Mouse (Mus musculus) forelimb bud, embryonic 11.5 days (tissue): ENCODE measurements around the gene Gata5.

Source experiments
- DNase-seq: peaks from one replicate; pipeline ENCODE4 v3.0.0-alpha.2; 2012; ENCODE audit warnings: low read depth, low spot score

Gene Gata5

DNA sequence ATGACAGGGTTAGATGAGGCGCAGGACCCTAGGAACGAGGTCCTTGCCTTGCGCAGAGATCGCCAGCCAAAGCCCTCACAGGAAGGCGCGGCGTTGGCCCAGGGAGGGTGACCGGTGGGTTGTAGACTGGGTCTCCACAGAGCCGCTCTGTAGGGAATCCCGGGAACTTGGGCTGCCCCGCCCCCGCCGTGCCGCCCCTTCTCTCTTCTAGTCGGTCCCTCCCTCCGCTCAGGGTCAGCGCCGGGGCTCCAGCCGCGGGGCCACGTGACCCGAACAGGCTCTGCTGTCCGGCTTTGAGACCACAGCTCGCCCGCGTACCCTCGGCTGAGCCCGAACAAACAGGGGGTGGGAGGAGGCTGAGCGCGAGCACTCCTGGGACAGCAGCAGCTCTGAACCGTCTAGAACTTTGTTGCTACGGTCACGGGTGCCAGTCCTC lies at the start of gene Gata5:
TSS of gene Gata5 (minus strand) at position 149 of the 436 bp plus-strand sequence.
- DNase-seq = no peak

DNA sequence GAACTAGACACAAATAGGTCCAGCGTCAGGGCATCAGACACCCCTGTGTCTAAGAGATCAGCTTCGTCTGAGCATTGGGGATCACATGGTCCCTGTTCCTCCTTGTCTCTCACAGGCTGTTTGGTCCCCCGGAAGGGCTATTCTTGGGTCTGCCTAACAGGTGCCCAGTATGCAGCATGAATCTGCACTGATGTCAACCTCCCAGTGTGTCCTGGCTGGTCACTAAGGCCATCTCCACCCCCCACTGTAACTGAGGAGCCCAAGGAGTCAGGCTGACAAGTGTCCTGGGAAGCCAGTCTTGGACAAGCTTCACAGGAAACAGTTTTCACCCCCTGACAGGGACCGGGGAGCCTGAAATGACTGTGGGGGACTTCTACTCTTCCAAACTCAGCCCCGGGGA lies 42.2 kb upstream of the Gata5 start:
- no peak for DNase-seq

DNA sequence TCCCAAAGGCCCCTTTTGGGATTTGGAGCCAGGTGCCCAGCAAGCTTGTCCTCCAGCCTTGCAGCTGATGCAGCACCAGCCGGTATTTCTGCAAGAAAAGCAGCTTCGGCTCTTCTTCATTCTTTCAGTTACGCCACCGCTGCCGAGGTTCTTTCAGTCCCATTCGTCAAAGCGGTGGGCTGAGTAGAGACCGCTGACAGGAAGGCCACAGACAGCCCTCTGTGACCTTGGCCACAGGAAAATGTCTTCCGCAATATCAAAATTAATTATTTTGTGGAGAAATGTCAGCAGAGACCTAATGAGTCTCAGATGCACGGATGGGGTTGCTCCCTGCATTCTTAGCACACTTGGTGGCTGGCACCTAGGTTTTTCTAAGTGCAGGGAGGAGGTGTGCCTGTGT lies 38.8 kb upstream of the Gata5 start:
- no peak for DNase-seq

DNA sequence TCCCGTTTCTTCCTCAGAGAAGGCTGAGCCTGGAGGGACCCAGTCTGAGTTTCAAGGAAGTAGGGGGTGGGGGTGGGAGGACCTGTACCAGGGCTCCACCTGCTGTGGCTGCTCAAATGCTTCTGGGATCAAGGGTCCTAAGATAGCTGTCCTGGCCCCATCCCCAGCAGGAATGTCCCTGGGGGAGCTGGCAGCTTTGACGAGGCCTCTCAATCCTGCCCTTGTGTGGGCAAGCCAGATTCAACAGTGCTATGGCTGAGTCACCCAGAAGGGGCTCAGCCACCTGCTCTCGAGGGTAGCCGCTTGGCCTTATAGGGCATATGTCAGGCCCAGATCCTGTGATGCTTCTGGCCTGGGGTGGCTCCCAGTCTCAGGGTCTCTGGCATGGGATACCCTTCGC lies 33.9 kb upstream of the Gata5 start:
- no peak for DNase-seq

DNA sequence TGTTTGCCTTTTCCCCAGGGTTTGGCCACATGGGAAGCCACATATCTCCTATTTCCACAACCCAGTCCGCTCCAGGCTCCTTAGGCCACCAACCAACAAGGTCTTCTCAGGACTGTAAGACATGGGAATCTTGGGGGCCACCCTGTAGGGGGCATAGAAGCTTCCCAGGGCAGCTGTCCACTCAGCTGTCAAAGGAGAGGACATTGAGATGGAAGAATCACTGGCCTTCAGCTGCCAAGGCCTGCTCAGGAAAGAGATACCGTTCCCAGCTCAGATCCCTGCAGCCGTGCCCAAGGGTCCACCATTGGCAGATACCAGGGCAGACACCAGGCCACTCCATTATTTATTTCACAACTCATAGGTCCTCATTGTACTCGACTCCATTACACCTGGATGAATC lies 32.9 kb upstream of the Gata5 start:
- no peak for DNase-seq

DNA sequence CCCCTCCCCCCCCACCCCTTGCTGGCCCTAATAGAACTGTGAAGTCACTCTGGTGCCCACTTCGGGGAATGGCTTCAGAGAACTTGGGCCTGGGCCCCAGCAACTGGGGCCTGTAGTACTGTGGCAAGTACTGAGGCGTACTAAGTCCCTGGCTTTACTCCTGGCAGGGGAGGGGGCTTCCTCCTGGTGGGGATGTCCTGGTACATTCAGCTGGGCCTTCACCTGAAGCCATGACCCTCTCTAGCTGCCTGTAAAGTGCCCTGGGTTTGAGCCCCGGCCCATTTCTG lies 28.9 kb upstream of the Gata5 start:
- DNase-seq = no peak

DNA sequence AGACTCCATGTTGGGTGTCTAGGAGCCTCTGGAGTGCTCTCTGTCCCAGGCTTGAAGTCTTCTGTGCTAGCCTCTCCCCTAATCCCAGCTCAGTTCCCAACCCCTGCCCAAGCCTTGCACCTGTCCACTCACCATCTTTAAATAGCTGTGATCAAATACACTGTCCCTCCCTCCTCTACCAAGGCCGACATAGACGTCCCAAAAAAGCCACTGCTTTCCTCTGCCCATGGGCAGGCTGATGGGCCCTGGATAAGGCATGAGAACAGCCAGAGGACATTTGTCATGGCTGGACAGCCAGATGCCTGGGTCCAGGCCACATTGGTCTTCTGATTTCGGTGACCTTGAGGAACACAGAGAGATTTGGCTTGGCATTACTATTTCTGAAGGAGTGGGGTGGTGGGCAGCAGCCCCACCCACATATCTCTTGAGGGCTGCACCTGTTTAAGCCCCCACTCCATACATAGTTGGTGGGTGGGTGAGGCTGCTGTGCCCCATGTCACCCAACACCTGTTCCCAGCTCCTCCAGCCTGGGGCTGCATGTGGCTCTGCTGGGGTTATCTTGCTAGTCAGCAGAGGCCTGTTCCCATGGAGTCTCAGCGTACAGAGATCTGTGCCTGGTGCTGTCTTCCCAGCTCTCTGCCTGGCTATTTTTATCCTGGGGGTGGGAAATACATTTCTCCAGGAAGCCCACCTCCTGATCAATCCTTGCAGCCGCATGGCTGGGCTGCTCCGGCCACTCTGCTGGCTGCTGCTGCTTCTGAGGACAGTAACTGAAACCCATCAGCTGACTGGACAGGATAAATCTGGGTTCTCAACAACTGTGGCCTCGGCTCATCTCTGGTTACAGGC lies 28.3 kb upstream of the Gata5 start:
- no peak for DNase-seq

DNA sequence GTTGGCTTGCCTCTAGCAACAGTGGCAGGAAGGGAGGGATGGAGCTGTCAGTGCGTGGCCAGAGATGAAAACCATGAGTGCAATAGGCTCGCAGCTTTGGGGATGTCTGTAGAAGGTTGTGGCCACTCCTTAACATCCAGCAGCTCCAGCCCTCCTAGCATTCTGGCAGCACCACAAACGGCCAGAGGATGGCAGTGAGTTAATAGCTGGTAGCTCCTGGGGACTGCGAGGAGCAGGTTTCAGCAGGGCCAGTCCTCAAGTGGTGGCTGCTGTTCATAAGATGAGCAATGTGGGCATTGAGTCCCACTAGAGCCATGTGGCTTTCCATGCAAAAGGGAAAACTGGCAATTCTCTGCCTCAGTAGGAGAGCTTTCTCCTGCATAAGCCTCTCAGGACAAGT lies 24.6 kb upstream of the Gata5 start:
- DNase-seq = no peak

DNA sequence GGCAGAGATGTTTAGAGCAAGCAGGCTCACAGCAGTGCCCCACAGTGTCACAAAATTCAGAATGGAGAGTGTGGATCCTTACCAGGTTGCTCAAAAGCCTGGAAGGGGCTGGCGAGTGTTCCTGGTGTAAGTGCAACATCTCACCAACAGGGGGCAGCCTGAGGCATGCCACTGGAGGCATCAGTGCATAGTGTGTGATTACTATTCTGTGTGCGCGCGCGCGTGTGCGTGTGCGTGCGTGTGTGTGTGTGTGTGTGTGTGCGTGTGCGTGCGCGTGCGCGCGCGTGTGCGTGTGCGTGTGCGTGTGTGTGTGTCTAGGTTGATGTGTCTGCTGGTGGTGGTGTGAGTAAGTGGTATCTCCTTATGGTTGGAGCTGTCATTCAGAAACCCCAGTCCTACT lies 18.8 kb upstream of the Gata5 start:
- DNase-seq = peak; percentile 46

DNA sequence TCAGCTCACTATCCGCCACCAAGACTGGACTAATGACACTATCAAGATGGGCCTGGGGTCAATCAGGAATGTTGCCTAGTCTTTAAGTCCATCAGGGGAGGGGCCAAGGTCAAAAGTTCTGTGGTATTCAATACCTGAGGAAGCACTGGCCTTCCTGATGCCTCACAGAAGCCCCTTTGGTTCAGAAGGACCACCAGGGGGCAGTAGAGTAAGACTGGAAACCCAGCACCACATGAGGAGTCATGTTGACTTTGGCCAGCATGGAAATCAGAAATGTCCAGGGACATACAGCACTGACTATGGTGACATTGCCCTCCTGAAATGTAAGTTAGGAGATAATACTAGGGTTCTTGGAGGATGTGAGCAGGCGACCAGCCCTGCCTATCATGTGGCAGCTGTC lies 16.2 kb upstream of the Gata5 start:
- DNase-seq = no peak

DNA sequence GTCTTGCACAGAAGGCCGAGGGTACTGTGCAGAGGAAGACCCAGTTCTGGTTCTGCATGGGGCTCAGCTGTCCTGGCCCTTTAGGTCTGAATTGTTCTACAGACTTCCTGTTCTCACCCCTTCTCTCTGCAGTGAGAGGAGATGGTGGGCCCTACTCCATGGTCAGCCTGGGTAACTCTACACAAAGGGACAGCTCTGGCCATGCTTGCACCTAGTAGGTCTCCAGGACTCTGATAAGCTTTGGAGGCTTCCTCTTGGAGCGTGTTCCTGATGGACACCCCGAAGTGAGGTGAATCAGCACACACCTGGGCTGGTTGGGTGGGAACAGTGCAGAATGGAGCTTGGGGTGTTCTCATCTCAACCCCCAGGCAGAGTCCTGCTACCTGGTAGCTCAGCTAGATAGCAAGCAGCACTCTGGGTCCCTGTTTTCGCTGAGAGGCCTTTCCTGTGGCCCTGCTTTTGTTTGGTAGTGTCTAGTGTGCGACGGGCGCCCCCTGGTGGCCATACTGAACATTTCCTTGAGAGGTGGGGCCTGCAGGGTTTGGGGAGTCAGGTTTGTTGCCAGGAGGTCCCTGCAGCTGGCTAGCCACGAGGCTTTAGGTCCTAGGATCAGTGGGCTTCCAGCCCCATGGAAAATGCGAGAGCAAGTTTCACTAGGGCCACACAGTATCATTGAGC lies 12.5 kb upstream of the Gata5 start:
- DNase-seq = peak; percentile 81

DNA sequence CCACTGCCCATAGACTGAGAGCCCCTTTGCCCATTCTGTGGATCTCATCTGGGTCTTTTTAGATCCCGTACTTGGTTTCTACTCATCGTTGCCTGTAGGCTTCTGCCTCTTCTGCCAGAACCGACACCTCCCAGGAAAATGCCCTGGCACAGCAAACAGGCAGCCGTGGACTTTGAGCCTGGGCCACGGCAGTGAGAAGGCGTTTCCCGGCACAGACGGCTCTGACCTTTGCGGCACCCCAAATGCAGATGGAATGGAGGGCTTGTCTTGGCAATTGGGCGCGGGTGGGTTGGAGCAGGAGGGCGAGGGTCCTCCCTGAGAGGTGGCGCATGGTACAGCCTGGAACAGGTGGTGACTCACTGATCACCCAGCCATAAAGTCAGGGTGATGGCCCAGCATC lies 8.6 kb upstream of the Gata5 start:
- DNase-seq = no peak

DNA sequence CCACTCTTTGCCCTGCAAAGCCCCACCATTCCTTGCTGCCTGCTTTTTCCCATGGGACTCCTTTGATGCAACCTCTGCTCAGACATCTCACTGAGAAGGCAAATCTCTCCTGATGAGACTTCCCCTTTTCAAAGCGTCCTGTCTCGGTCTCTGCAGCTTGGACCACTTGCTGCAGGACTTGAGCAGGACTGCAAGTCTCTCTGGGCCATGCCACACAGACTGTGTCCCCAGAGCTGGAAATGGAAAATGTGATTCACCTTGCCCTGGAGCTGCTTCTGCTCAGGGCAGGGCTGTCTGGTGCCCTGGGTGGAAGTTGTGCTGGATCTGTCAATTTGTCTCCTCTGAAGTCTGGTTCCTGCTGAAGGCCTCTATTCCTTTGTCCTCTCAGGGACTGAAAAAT lies 7.7 kb upstream of the Gata5 start:
- DNase-seq = no peak

DNA sequence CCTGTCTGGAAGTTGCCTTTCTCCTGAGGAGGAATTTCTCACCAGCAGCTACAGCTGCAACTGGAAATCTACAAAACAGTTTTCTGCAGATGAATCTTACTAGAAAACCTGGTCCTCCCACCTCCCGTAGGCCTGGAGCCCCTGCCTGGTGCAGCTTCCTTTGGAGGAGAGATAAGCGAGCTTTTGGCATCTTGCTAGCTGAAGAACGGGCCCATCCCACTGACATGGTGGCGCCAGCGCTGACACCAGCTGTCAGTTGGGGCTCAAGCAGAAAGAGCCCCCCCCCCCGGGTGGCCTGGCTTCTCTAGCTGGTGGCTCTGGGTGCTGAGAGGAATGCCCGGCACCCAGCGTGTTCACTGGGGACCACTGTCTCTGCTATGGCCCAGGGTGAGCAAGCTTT lies 6.7 kb upstream of the Gata5 start:
- DNase-seq = no peak

DNA sequence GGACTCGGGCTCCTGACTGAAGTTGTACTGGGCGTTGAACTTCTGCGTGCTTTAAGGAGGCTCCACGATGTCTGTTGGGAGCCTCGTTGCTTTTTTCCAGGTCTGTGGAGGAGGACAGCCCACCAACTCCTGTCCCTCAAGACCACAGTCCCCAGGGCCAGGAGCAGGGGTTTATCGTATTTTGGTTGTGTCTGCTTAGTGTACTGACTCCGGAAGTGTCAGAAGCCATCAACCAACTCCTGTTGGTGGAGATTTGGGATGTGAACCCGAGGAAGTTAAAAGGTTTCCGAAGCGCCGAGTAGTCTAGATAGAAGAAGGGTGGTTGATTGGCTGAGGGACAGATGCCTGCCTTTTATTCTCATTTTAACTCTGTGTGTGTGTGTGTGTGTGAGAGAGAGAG lies 5.4 kb upstream of the Gata5 start:
- DNase-seq = no peak

DNA sequence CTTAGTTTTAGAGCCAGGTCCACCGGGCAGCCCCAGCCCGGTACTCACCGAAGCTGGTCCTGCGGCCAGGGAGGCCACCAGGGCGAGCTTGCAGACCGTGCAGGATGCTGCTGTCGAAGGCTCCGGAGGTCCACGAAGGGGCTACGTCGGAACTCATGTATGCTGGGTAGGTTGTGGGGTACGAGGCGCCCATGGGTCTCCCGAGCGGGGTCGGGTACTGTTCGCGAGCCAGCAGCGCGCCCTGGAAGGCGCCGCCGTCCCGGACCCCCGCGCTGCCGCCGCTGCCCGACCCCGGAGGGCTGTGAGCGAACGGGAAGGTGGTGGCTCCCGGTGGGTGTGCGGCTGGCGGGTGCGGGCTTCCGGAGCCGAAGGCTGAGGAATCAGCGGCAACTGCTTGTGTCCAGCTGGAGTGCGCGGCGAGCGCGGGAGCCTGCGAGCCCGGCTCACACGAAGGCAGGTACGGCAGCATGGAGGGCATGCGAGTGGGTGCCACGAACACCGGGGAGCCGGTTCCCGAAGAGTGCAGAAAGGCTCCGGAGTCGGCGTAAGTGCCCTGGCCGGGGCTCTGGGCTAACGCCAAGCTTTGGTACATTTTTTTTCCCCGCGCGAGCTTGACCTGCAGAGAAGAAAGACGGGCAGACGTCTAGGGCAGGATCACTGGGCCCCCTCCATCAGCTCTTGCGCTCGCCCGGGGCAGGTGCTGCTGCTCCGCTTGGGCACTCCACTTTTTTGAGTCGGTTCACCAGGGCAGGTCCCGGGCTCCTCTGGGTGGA lies 535 bp downstream of the Gata5 start:
- no peak for DNase-seq

DNA sequence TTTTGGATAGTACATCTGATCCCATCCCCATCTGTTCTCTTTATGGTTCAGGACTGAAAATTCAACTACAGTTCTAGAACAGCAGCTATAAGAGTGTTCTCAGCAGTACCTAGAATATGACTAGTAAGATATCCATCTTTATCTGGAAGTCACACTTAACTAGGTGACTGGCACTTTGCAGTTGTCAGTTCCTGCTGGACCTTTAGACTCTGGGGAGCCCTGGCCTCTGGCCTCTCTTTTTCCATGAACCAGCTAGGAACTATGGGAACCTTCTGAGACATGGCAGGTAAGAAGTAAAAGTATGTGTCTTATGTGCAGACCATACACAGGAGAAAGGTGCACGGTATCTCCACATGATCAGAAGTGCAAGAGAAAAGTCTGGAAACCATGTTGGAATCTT lies 5.0 kb downstream of the Gata5 start:
- DNase-seq = no peak

DNA sequence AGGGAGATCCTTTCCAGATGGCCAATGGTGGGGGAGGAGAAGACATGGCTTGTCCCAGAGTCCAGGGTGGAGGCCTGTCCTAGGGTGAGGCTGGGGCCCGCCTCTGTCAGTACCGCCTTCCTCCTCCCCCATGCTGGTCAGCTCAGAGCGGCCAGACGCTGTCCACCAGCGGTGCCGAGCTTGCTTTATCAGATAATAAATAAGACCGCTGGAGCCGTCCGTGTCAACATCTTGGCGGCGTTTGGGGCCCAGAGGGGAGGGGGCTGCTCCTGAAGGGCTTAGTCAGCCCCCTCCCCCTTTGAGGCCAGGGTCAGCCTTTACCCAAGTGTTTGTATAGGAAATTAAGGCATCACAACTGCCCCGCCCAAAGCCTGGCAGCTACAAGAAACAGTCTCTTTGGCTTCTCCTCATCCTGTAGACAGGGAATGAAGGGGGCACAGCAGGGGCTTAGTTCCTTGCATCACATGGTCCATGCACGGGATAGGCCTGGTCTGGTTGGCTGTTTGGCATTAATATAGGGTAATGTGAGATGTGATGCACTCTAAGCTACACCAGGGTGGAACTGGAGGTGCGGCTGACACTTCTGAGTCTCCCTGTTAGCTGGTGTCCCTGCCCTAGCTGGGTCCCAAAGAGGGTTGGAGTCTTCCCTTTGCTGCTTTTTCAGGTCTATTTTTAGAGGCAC lies 11.7 kb downstream of the Gata5 start:
- no peak for DNase-seq

DNA sequence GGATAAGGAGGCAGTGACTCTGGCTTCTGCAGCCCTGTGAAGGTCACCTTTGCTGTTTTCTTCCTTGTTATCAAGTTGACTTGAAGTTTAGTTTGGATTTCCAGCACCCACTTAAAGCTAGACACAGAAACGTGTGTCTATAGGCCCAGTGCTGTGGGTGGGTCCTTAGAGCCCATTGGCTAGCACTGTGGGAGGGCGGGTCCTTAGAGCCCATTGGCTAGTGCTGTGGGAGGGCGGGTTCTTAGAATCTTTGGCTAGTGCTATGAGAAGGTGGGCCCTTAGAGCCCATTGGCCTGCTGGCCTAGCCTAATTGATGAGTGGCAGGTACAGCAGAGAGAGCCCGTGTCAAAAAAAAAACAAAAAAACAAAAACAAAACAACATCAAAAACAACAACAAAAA lies 14.3 kb downstream of the Gata5 start:
- DNase-seq = no peak

DNA sequence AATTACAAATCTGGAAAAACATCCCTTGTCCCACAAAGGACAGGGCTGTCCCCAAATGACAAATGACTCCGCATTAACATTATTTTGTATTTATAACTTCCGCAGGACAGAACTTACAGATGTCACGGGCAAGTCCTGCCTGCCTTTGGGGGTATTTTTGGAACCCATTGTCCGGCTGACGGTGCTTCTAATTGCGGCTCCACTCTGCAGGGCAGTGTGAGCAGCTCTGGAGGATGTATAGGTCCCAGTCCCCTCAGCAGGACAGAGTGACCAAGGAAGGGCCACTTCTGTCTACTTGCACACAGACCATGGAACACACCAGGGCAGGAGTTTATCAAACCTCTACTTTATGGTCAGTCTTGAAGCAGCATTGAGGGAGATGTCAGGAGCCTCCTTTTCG lies 16.9 kb downstream of the Gata5 start:
- DNase-seq = no peak

DNA sequence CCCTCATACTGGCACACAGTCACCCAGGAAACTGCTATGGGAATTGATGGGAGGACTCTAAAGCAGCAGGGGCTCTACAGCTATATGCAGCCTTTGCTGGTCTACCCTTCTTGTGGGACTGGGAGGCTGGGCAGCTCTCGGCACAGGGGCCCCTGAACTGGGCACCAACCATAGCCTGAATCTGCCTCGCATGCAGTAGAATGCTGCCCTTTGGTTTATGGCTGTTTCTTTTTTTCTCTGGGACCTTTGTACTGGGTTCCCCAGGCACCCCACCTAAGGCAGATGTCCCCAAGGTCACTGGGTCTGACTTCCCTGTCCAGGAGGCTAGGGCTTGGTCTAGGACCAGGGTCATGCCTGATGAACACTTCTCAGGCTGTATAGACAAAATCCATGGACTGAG lies 20.2 kb downstream of the Gata5 start:
- DNase-seq = no peak

DNA sequence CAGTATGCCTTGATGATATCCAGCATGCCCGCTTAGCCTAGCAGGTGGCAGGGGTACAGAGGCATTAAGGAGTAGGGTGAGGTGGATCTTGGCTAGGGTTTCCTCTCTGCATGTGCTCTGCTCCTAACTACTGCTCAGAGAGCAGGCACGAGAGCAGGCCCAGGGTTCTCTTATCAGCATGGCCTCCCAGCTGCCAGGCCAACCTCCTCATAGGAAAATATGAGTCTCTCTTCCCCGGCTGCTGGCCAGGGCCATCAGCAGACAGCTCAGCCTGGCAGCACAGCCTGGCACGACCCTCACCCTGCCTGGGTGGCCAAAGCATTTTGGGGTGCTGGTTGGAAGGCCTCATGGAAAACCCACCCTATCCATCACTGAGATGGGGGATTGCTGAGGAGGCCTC lies 23.4 kb downstream of the Gata5 start:
- no peak for DNase-seq
